Mouse (Mus musculus) c-Kit-positive CD71-positive TER-119-positive erythroid progenitor cells, embryonic 14.5 days (primary cell): ENCODE data around the gene Defb25.

ENCODE experiments used
- DNase-seq: peaks from one replicate; pipeline ENCODE4 v3.0.0-alpha.2; 2013; ENCODE audit warnings: low spot score

The Defb25 gene

GRCm38 (mm10) chr2:152626774-152627591, 4.1 kb upstream of the Defb25 start, which contains the start of gene Rem1:
Gene Rem1, plus strand, starts transcription at chr2:152626951.
- no peak for DNase-seq

DNA sequence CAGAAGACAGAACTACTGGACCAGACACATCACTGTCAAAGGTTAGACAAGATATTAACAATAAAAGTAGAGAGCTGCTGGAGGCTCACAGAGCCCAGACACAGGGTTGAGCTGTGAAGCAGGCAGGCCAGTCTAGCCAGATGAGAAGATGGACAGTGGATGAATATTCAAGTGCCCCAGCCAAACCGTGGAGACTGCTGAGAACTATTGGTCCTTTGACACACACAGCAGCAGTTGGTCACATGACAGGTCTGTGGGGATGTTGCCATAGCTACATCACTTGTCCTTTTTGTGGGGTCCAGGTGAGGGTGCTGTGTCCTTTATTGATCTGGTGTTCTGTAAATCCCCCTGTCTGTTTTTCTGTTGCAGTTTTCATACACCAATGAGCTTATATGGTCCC, 2.4 kb upstream of the Defb25 start:
- no peak for DNase-seq

- no peak for DNase-seq
Observed at GRCm38 (mm10) chr2:152624566-152624965, 1.7 kb upstream of the Defb25 start.

DNA sequence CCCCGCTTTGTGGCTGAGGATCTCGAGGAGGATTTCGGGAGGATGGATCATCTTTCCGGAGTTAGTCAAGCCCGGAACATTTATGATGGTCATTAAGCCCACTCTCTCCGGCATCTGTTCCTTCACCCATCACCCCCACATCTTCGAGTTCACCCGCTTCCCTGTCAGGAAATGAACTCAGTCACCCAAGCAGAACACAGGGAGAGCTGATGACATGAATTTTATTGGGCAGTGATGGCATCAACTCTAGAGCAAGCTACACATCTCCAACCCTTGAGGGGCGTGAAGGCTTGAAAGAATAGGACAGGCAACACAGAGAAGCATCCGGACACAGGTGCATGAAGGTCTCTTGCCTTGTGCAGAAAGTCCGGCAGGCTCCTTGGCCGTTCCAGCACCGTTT, 702 bp downstream of the Defb25 start:
- DNase-seq = no peak

- no peak for DNase-seq
Observed at GRCm38 (mm10) chr2:152620367-152621134, 2.3 kb downstream of the Defb25 start.

- DNase-seq = peak; percentile 20
Observed at GRCm38 (mm10) chr2:152617374-152617773, 5.5 kb downstream of the Defb25 start.

- no peak for DNase-seq
Observed at GRCm38 (mm10) chr2:152616470-152616869, 6.4 kb downstream of the Defb25 start.

GRCm38 (mm10) chr2:152615563-152615962, 7.3 kb downstream of the Defb25 start:
- peak; percentile 56 for DNase-seq

- DNase-seq = no peak
Observed at GRCm38 (mm10) chr2:152612193-152612592, 10.7 kb downstream of the Defb25 start.

GRCm38 (mm10) chr2:152608719-152609118, 14.1 kb downstream of the Defb25 start:
- no peak for DNase-seq

DNA sequence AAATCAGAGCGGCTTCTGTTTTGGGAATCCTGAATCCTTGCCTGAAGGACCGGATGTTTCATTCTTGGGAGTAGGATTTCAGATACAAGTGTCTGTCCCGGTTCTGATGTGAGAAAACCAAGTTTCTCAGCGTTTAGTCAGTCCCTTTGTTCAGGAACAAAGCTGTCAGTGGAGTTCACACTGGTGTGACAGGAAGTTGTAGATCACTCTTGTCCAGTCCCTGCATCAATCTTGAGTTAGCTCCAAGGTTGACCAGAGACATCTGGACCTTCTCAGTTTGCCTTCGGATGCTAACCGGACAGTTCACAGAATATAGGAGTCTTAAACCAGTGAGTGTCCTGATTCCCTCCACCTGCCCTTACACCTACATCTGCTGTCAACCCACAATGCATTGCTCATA, 15.1 kb downstream of the Defb25 start:
- no peak for DNase-seq

- peak; percentile 11 for DNase-seq
Observed at GRCm38 (mm10) chr2:152604057-152604456, 18.8 kb downstream of the Defb25 start, which contains the start of gene Defb36. Gene Defb36, plus strand, starts transcription at chr2:152604327.

GRCm38 (mm10) chr2:152601275-152601960, 21.4 kb downstream of the Defb25 start:
- DNase-seq = no peak

- DNase-seq = no peak
Observed at GRCm38 (mm10) chr2:152600076-152600475, 22.8 kb downstream of the Defb25 start.

- DNase-seq = no peak
Observed at GRCm38 (mm10) chr2:152599299-152599698, 23.6 kb downstream of the Defb25 start, which contains the start of gene Defb45. Gene Defb45, minus strand, starts transcription at chr2:152599399.

DNA sequence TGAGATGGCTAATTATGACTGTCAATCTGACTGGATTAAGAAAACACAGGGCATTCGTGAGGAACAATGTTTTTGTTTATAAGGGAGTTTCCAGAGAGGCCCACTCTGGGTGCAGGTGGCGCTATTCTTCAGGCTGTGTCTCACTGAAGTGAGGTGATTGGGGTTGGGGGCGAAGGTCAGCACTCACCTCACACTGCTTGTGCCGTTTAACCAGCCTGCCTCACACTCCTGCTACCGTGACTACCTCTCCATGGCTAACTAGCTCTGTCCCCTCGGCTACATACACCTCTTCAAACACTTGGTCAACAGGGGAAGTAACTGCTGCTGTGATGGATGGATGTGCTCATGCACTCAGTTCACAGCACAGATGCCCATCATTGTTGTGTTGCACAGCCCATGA, 33.8 kb downstream of the Defb25 start:
- DNase-seq = no peak

GRCm38 (mm10) chr2:152588450-152588849, 34.4 kb downstream of the Defb25 start:
- no peak for DNase-seq

DNA sequence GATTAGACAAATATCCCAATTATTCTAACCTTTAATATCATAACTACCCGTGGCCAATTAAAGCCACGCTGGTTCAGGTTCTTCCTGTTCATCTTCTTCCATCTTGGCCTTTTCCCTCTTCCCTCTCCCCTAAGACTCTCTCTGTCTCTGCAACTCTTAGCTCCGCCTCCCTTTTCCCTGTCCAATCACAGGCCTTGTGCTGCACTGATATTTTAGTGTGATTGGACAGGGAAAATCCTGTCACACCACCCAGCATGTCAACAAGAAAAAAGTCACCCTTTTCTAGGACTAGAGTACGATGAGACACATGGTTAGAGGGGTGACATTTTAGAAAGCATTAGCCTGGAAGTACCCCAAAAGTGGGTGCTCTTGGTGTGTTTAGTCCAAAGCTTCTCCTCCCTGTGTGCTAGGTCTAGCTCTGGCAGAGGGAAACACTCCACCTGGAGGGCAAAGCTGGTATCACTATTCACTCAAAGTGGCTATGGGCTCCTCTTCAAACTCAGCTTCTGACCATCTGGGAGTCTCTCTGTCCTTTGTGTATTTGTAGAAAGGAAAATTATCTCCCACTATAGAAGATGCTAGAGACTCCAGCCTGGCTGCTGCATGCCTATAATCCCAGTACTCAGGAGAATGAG, 35.8 kb downstream of the Defb25 start:
- no peak for DNase-seq

GRCm38 (mm10) chr2:152580612-152581011, 42.2 kb downstream of the Defb25 start:
- DNase-seq = no peak

DNA sequence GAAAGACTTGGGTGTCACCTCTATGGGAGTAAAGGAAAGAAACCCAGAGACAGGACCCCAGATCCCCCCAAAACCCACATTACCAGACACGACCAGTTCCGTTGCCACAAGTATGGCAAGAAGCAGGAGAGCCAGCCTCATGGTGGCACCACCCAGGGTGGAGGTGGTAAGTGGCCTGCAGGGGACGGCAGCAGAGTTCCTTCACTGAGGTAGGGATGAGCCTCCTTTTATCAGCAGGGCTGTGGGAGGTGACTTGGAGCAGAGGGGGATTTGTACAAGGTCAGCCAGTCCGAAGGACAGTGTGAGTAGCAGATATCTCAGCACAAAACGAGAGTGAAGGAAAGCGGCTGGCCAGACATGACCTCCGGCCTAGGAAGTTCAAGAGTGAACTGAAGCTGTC, 42.7 kb downstream of the Defb25 start, which contains the start of gene Defb19:
Gene Defb19 (minus strand): TSS at position 206 of the 400 bp plus-strand sequence.
- no peak for DNase-seq

- DNase-seq = no peak
Observed at GRCm38 (mm10) chr2:152573484-152573883, 49.4 kb downstream of the Defb25 start.
